Mouse (Mus musculus) stomach, embryonic 14.5 days (tissue): ENCODE results near the gene Bpifb1. TPM values are rescaled to one million over a fixed set of nuclear protein-coding genes. Genes with fewer than 3 reads are reported as not detected.
"Not testable (repeated sequence)": the region's sequence is repeated elsewhere in the genome, so short reads cannot be mapped to it uniquely, and the experiment has no call there.

Experiments
- ATAC-seq: fragments of 200-750 bp; cut with Nextera tagmentation; 2 replicates; pipeline ENCODE4 v1.8.0; 2017; ENCODE audit warnings: low read depth, moderate TSS enrichment; ENCODE audit not compliant: insufficient number of reproducible peaks, insufficient read depth, low FRiP score
- H3K27ac ChIP-seq: fragments of 300-500 bp; sonication (generic); 2 replicates; pipeline ENCODE4 v1.5.1; 2014; ENCODE audit warnings: mild to moderate bottlenecking, low read length, moderate library complexity, mixed read lengths
- H3K27me3 ChIP-seq: fragments of 300-500 bp; sonication (generic); 2 replicates; pipeline ENCODE4 v1.6.1; 2014; ENCODE audit warnings: low read length, control low read depth, mixed read lengths; ENCODE audit not compliant: control insufficient read depth, insufficient read depth
- H3K36me3 ChIP-seq: fragments of 300-500 bp; sonication (generic); 2 replicates; pipeline ENCODE4 v1.6.1; 2014; ENCODE audit warnings: mild to moderate bottlenecking, control low read depth, low read length, moderate library complexity, mixed read lengths; ENCODE audit not compliant: control insufficient read depth, insufficient read depth
- H3K4me1 ChIP-seq: fragments of 300-500 bp; sonication (generic); 2 replicates; pipeline ENCODE4 v1.6.1; 2014; ENCODE audit warnings: low read length, control low read depth, mixed read lengths; ENCODE audit not compliant: control insufficient read depth, insufficient read depth
- H3K4me2 ChIP-seq: fragments of 300-500 bp; sonication (generic); replicated peaks from 2 replicates; pipeline ENCODE4 v1.6.1; 2014; ENCODE audit warnings: low read depth, low read length, control low read depth
- H3K4me3 ChIP-seq: fragments of 300-500 bp; sonication (generic); 2 replicates; pipeline ENCODE4 v1.5.1; 2014; ENCODE audit warnings: low read depth, low read length, control low read depth
- H3K9ac ChIP-seq: fragments of 300-500 bp; sonication (generic); replicated peaks from 2 replicates; pipeline ENCODE4 v1.6.1; 2014; ENCODE audit warnings: low read depth, mild to moderate bottlenecking, control low read depth, low read length, moderate library complexity, mixed read lengths
- H3K9me3 ChIP-seq: fragments of 300-500 bp; sonication (generic); 2 replicates; pipeline ENCODE4 v1.6.1; 2016; ENCODE audit warnings: low read depth, low read length, control low read depth; ENCODE audit not compliant: control insufficient read depth
- WGBS: fragments of 180-500 bp; shearing (Covaris S2); extraction: QIAGEN DNeasy Blood & Tissue Kit; methylation state at CpG from one replicate; pipeline ENCODE4 v1.1.7; 2014; 5-methylcytosine and 5-hydroxymethylcytosine counted together
- polyA plus RNA-seq: library from polyadenylated mRNA; unstranded; fragments of >200 nt; fragmentation: Nextera tagmentation; extraction: Ambion mirVana; gene quantifications from 2 replicates; pipeline ENCODE4 v1.2.1, GENCODE M21; 2014

Gene Bpifb1
- polyA plus RNA-seq, 1 experiment from 2014 or later, result 148 TPM

DNA sequence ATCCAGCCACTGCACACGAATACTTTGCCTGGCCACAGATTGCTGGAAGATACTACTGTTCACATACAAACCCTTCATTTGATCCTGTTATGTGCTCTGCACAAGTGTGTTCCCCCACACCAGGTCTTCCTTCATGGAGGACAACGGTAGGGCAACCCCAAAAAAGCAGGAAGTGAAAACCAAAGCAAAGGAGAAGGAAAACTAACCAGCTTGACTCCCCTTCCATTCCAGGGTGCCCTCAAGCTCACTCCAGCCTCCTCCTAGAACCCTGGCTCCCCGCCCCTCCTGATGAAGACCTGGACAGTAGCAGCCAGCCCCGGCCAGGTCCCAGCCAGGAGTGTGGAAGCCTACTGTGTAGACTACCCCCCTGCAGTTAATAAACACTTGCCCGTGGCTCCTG, 29.3 kb downstream of the Bpifb1 start:
- H3K27ac ChIP-seq, result no peak overlapping the region
- peaks cover 8% of the 10 kb centered on the region; the same call in 1 of the 2 replicates for H3K4me1 ChIP-seq
- H3K4me3 ChIP-seq, result no peak overlapping the region
- H3K4me2 ChIP-seq, result no peak overlapping the region
- 80% methylated on average over 5 of the region's 5 CpGs for WGBS
- ATAC-seq, result no peak
- H3K9me3 ChIP-seq, result no peaks in the 10 kb centered on the region
- H3K27me3 ChIP-seq, result no peaks in the 10 kb centered on the region
- no peaks in the 10 kb centered on the region for H3K36me3 ChIP-seq
- no peak overlapping the region for H3K9ac ChIP-seq

DNA sequence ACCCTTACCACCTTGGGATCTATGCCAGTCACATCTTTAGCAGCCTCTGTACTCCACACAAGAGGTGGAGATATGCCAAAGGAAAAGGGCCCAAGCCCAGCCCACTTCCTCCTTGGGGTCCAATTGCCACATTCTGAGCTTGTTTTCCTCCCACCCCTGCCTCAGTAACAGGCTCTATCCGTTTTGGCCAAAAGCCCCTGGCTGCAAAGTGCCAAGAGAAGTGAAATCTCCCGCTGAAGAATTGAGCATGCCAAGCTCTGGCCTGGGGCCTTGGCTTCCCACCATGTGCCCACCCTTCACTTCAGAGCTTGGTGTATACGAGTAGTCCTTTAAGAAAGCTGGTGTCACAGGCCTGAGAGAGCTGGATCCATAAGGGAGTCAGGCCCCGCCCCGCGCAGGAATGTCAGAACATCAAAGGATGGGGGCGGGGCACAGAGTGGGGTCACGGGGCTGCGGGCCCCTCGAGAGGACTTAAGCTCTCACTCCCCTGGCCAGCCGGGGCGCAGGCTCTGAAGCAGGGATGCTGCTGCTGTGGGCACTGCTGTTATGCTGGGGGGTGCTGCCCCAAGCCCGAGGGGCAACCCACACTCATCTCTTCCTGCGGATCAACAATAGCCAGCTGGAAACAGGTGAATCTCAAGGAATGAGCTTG, 32.8 kb downstream of the Bpifb1 start, which contains the start of gene Bpifb5:
Gene Bpifb5, plus strand, starts transcription at position 478 of the 652 bp plus-strand sequence.
- no peak within 1 kb of the TSS for H3K4me2 ChIP-seq
- WGBS, result 6% methylated on average over 14 of the region's 14 CpGs
- H3K4me3 ChIP-seq, result no peak within 1 kb of the TSS

DNA sequence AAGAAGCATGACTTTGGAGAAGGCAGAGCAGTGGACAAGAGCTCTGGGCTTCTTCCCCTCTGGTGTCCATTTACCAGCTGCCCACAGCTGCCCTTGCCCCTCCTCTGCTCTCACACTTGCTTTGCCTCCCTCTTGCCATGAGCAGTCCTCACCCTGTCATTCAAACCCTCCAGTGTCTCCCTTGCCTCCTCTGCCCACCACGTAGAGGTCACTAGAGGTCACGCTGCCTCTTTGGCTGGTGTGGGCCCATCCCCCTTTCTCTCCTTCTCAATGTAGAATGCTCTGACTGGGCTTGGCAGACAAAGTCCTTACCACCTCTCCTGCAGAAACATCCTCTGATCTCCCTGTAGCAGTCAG, 33.3 kb downstream of the Bpifb1 start:
- Histone ChIP-seq H3K4me2 (no peak overlapping the region), H3K4me1 (peaks cover 8% of the 10 kb centered on the region; the same call in 1 of the 2 replicates), H3K27me3 (no peaks in the 10 kb centered on the region), H3K36me3 (no peaks in the 10 kb centered on the region), H3K9ac (no peak overlapping the region), H3K9me3 (no peaks in the 10 kb centered on the region), H3K27ac (no peak overlapping the region), H3K4me3 (no peak overlapping the region)
- WGBS, result 11% methylated on average over 2 of the region's 2 CpGs
- no peak for ATAC-seq

More for the DNA sequence above, 32.8 kb downstream of the Bpifb1 start, which contains the start of gene Bpifb5:
- Histone ChIP-seq H3K27ac (no peak within 1 kb of the TSS), H3K4me1 (peaks cover 8% of the 10 kb centered on the region; the same call in 1 of the 2 replicates), H3K36me3 (no peaks in the 10 kb centered on the region), H3K9ac (no peak within 1 kb of the TSS), H3K27me3 (no peaks in the 10 kb centered on the region), H3K9me3 (no peaks in the 10 kb centered on the region)
- peak; percentile 47; the same call in 1 of the 2 replicates for ATAC-seq

DNA sequence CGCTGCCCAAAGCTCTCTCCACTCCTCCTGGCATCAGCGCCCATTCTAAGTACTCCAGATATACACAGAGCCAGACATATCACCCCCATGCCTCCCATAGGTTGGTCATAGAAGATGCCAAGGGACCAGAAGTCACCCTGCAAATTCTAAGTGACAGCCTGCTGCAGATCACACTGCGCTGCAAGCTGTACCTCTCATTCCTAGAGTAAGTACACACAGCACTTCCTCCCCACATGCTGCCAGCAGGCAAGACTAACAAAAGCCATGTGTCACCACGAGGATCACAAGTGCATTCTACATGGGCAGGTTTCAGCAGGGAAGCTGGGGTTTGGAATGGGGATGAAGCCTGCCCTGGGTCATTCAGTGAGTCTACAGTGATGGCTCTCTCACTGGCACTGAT, 36.4 kb downstream of the Bpifb1 start:
- H3K4me1 ChIP-seq, result peaks cover 8% of the 10 kb centered on the region; the same call in 1 of the 2 replicates
- H3K4me2 ChIP-seq, result no peak overlapping the region
- H3K27ac ChIP-seq, result no peak overlapping the region
- ATAC-seq, result no peak
- H3K9ac ChIP-seq, result no peak overlapping the region
- no peaks in the 10 kb centered on the region for H3K9me3 ChIP-seq
- H3K27me3 ChIP-seq, result no peaks in the 10 kb centered on the region
- H3K36me3 ChIP-seq, result no peaks in the 10 kb centered on the region
- WGBS, result 74% methylated on average over 4 of the region's 4 CpGs
- no peak overlapping the region for H3K4me3 ChIP-seq

DNA sequence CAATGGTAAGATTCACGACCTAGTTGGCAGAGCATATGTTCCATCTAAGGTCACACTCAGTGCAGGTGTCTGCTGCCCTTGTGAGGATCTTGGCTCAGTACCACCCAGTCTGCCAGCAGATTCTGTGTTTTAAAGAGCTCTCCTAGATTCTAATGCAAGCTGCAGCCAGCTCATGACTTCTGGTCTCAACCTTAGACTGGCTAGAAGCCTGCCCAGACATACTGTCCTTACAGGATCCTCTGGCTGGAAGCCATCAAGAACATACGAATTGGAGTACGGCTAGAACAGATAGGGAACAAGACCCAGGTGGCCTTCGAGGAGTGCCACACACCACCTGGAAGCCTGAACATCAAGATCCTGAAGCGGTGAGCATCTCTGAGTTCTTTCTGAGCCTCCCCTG, 37.2 kb downstream of the Bpifb1 start:
- WGBS, result 83% methylated on average over 5 of the region's 5 CpGs
- no peak overlapping the region for H3K4me3 ChIP-seq
- H3K4me1 ChIP-seq, result peaks cover 8% of the 10 kb centered on the region; the same call in 1 of the 2 replicates
- no peak overlapping the region for H3K4me2 ChIP-seq
- H3K27me3 ChIP-seq, result no peaks in the 10 kb centered on the region
- no peak overlapping the region for H3K27ac ChIP-seq
- no peak overlapping the region for H3K9ac ChIP-seq
- no peaks in the 10 kb centered on the region for H3K36me3 ChIP-seq
- H3K9me3 ChIP-seq, result no peaks in the 10 kb centered on the region
- ATAC-seq, result no peak

DNA sequence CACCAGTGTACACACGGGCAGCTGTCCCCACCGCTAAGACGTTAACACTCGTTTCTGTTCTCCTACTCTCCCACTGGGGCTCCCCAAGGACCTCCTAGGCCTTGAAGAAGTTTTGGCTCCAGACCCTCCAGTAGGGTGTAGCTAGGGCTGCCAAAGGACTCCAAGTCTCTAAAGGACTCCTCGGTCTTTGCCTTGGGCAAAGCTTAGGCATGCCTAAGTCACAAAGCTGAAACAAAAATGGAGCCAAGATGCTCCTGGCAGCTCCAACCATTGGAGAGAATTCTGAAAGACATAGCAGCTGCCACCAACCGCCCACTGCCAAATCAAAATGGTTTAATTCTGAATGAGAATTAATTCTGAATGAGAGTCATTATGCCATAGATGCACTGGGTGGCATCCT, 42.8 kb downstream of the Bpifb1 start:
- no peaks in the 10 kb centered on the region for H3K36me3 ChIP-seq
- no peak overlapping the region for H3K9ac ChIP-seq
- no peaks in the 10 kb centered on the region for H3K27me3 ChIP-seq
- no peak overlapping the region for H3K4me3 ChIP-seq
- no peaks in the 10 kb centered on the region for H3K9me3 ChIP-seq
- 91% methylated on average over 6 of the region's 6 CpGs for WGBS
- no peak overlapping the region for H3K27ac ChIP-seq
- ATAC-seq, result no peak
- no peaks in the 10 kb centered on the region for H3K4me1 ChIP-seq
- H3K4me2 ChIP-seq, result no peak overlapping the region

DNA sequence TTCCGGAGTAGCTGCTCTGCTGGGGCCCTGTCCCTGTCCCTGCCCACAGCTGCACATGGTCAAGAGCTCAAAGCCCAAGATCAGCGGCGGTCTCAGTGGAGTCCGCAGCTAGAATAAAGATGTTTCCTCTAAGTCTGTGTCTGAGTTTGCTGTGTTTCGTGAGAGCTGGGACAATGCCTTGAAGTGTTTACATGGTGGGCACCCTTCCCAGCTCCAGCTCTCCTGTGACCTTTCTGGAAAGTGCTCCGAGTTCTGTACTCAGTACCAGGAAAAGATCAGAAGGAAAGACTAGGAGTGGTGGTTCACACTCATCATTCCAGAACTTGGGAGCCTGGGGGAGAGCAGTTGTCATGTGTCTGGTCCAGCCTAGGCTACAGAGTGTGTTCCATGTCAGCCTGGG, 50.2 kb downstream of the Bpifb1 start:
- Histone ChIP-seq H3K4me3 (no peak overlapping the region), H3K27ac (no peak overlapping the region), H3K27me3 (no peaks in the 10 kb centered on the region), H3K4me1 (no peaks in the 10 kb centered on the region), H3K9ac (no peak overlapping the region), H3K9me3 (no peaks in the 10 kb centered on the region), H3K36me3 (no peaks in the 10 kb centered on the region), H3K4me2 (no peak overlapping the region)
- WGBS, result 71% methylated on average over 6 of the region's 6 CpGs
- no peak for ATAC-seq

DNA sequence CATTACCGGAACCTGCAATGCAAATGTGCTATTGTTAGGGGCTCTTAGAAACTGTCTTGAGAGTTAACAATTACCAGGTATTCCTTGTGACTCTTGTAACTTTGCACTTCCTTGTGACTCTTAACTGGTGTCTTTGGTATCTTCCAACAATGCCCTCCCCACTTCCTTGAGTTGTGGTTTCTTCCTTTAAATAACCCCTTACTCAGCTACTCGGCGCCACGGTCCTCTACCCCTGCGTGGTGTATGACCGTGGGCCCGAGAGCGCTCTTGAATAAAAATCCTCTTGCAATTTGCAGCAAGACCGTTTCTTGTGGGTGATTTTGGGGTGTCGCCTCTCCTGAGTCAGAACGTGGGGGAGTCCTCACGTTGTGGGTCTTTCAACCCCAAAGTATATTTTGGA, 52.1 kb downstream of the Bpifb1 start:
- not testable (repeated sequence) for H3K27me3 ChIP-seq, H3K9ac ChIP-seq, ATAC-seq, H3K4me1 ChIP-seq, H3K9me3 ChIP-seq, H3K4me3 ChIP-seq, H3K4me2 ChIP-seq, H3K27ac ChIP-seq, H3K36me3 ChIP-seq
- 96% methylated on average over 11 of the region's 12 CpGs for WGBS
